Mouse (Mus musculus) fibroblast of lung, adult 2 months (primary cell): ENCODE data around the gene Ndufv1.
"Not testable (repeated sequence)": the region's sequence is repeated elsewhere in the genome, so short reads cannot be mapped to it uniquely, and the experiment has no call there.

ENCODE experiments used
- DNase-seq: peaks from one replicate; pipeline ENCODE4 v3.0.0-alpha.2; 2011; ENCODE audit warnings: low read depth

Ndufv1 gene

GRCm38 (mm10) chr19:4042124-4042523, 29.5 kb upstream of the Ndufv1 start:
- no peak for DNase-seq

GRCm38 (mm10) chr19:4041500-4041899, 28.9 kb upstream of the Ndufv1 start:
- DNase-seq = not testable (repeated sequence)

- DNase-seq = not testable (repeated sequence)
These were observed 28.3 kb upstream of the Ndufv1 start for GRCm38 (mm10) chr19:4040941-4041340.

GRCm38 (mm10) chr19:4037788-4038232, 25.2 kb upstream of the Ndufv1 start, which contains the start of gene Gstp1:
Gene Gstp1, minus strand, starts transcription at chr19:4037985.
- peak; percentile 60 for DNase-seq

- not testable (repeated sequence) for DNase-seq
These were observed 24.7 kb upstream of the Ndufv1 start for GRCm38 (mm10) chr19:4037154-4037787.

- DNase-seq = no peak
These were observed 23.9 kb upstream of the Ndufv1 start for GRCm38 (mm10) chr19:4036327-4037045.

DNA sequence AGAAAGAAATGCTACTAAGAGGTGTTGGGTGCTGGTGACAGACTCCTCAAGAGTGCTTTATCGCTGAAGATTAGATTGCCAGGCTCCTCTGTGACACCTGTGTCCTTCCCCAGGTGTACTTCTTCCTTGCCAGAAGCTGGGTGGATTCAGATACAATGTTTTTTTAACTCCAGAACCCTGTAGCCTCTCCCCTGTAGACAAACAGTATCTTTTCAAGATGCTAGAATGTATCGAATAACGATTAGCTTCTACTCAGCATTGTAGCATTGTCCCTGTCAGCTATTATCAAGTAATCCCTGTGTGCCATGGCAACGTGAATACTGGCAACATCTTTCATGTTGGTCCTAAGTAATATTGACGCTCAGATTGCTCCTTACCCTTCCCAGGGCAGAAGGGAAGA, 21.1 kb upstream of the Ndufv1 start:
- DNase-seq = no peak

DNA sequence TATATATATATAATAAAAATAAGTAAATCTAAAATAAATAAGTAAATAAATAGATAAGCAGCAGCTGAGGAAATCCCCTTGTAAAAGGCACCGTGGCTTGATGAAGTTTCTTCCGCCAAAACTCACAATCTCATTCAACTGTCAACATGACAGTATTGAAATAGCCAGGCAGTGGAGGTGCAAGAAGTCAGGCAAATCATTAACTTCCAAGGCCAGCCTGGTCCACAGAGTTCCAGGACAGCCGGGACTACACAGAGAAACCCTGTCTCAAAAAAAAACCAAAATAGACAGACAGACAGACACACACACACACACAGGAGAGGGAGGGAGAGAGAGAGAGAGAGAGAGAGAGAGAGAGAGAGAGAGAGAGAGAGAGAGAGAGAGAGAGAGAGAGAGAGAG, 20.7 kb upstream of the Ndufv1 start:
- no peak for DNase-seq

- DNase-seq = no peak
These were observed 20.1 kb upstream of the Ndufv1 start for GRCm38 (mm10) chr19:4032668-4033067.

- DNase-seq = no peak
These were observed 15.0 kb upstream of the Ndufv1 start for GRCm38 (mm10) chr19:4027576-4027975.

DNA sequence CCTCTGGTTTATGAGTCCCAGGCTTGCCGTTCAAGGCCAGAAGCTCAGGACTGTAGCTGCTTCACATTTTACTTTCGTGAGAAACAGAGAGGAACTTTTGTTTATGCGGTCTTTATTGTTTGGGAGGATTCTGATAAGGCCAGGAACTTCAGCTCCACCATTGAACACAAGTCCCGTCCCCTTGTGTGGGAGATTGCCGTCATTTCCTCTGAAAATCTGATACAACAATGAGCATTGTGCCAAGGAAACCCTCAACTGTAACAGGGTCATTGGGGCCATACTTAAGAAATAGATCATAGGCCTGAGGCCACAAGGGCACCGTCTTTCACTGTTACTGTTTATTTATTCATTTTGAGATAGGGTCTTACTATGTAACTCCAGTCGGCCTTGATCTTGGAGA, 10.6 kb upstream of the Ndufv1 start:
- no peak for DNase-seq

GRCm38 (mm10) chr19:4018743-4019583, 6.4 kb upstream of the Ndufv1 start:
- peak; percentile 84 for DNase-seq

DNA sequence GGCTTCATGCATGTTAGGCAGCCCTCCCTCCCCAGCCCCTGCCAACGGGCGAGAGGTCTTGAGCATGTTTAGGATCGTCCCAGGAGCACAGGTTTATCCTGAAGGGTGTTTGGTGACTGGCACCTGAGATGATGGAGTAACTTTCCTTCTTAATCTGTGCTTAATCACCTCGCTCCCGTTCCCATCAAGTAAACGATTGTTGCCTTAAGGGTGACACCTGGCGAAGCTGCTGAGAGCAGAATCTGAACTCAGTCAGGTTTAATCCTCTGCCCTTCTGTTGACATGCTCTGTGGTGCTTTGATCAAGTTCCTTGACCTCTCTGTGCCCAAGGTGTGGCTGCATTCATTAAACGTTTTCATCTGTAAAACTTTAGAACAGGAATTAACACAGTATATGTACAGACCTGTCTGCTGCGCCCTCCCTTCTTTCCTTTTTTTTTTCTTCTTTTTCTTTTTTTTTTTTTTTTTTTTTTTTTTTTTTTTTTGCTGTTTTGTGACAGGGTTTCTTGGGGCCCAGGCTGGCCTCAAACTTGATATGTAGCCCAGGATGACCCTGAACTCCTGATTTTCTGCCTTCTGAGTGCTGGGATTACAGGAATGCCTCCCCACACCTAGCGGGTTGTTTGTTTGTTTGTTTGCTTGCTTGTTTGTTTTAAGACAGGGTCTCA, 5.4 kb upstream of the Ndufv1 start:
- DNase-seq = no peak

- DNase-seq = no peak
These were observed 3.0 kb upstream of the Ndufv1 start for GRCm38 (mm10) chr19:4015635-4016034.

GRCm38 (mm10) chr19:4014802-4015201, 2.2 kb upstream of the Ndufv1 start:
- DNase-seq = no peak

- no peak for DNase-seq
These were observed 460 bp upstream of the Ndufv1 start for GRCm38 (mm10) chr19:4013066-4013465.

GRCm38 (mm10) chr19:4011086-4011485, 1.5 kb downstream of the Ndufv1 start:
- no peak for DNase-seq

DNA sequence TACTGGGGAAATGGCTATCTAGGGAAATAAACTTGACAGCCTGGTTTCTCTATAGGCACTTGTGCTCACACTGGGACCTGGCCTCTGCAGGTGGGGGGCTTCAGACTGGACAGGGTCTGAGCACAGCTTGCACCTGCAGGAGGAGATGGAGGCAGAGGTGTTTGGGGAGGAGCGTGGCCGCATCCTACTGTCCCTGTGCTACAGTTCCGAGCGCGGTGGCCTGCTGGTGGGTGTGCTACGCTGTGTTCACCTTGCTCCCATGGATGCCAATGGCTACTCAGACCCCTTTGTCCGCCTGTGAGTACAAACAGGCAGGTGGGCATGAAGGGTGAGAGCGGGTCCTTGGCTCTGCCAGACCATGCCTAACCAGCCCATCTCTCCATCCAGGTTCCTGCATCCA, 6.6 kb downstream of the Ndufv1 start:
- DNase-seq = no peak

- no peak for DNase-seq
These were observed 7.5 kb downstream of the Ndufv1 start for GRCm38 (mm10) chr19:4005091-4005490.

DNA sequence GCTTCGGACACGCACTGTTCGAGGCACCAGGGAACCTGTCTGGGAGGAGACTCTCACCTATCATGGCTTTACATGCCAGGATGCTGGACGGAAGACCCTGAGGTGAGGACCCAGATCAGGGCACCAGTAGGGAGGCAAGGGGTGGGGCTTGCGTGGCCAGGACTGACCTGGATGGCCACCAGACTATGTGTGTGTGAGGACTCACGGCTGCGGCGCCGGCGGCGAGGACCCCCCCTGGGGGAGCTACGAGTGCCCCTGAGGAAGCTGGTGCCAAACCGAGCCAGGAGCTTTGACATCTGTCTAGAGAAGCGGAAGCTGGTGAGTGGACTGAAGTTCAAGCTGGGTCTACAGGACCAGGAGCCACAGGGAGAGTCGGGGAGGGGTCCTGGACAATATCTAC, 8.3 kb downstream of the Ndufv1 start:
- no peak for DNase-seq

- DNase-seq = no peak
These were observed 9.0 kb downstream of the Ndufv1 start for GRCm38 (mm10) chr19:4003641-4004040.

DNA sequence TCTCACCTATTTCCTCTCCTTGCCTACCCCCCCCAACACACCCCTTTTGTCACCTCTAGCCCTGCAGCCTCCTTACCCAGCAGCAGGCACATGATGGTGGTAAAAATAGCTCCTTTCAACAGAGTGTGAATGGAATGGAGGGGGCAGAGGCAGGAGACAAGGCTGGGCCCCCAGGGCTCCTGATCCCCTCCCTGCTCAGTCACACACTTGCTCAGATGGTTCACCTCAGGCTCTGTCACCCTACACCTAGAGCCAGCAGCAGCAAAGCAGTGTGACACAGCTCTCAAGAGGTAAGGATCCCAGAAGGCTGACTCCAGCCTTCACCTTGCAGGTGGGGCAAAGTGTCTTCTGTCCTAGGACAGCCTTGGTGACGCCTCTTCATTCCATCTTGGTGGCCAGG, 9.5 kb downstream of the Ndufv1 start, which contains the start of gene Doc2g:
Gene Doc2g, plus strand, starts transcription at position 202 of the 400 bp plus-strand sequence.
- no peak for DNase-seq
